Mouse (Mus musculus) CH12F3 (cell line): Measurements from ENCODE around the gene Smtnl1.
"Not testable (repeated sequence)": the region's sequence is repeated elsewhere in the genome, so short reads cannot be mapped to it uniquely, and the experiment has no call there.

Experiments
- in situ Hi-C: fragments of 300-500 bp; cut with MboI; formaldehyde crosslinking; loops from 2 replicates; pipeline ENCODE4 v1.14.3; 2020; ENCODE audit warnings: low sequenced_read_pairs

Smtnl1 gene

GRCm38 (mm10) chr2:84838993-84839980, 16.8 kb upstream of the Smtnl1 start:
- in situ Hi-C loops: no loop called here

- in situ Hi-C loops: no loop called here
Measured at GRCm38 (mm10) chr2:84838593-84838949, 16.1 kb upstream of the Smtnl1 start, which contains the start of gene Slc43a1. Slc43a1 (plus strand) TSS chr2:84838850.

- in situ Hi-C loops: no loop called here
Measured at GRCm38 (mm10) chr2:84837817-84838592, 15.6 kb upstream of the Smtnl1 start.

- in situ Hi-C loops: no loop called here
Measured at GRCm38 (mm10) chr2:84837107-84837506, 14.7 kb upstream of the Smtnl1 start.

- in situ Hi-C loops: no loop called here
Measured at GRCm38 (mm10) chr2:84831666-84832391, 9.4 kb upstream of the Smtnl1 start.

GRCm38 (mm10) chr2:84827283-84827920, 5.0 kb upstream of the Smtnl1 start:
- in situ Hi-C loops: no loop called here

- in situ Hi-C loops: no loop called here
Measured at GRCm38 (mm10) chr2:84826488-84827282, 4.2 kb upstream of the Smtnl1 start, which contains the start of gene Timm10. Timm10 (plus strand) TSS chr2:84826997.

- in situ Hi-C loops: no loop called here
Measured at GRCm38 (mm10) chr2:84823237-84823636, 785 bp upstream of the Smtnl1 start.

- in situ Hi-C loops: no loop called here
Measured at GRCm38 (mm10) chr2:84819861-84820260, 2.6 kb downstream of the Smtnl1 start.

GRCm38 (mm10) chr2:84812676-84813075, 9.8 kb downstream of the Smtnl1 start:
- in situ Hi-C loops: no loop called here

- in situ Hi-C loops: no loop called here
Measured at GRCm38 (mm10) chr2:84811880-84812279, 10.6 kb downstream of the Smtnl1 start.

GRCm38 (mm10) chr2:84810886-84811577, 11.4 kb downstream of the Smtnl1 start:
- in situ Hi-C loops: no loop called here

GRCm38 (mm10) chr2:84810526-84810885, 11.9 kb downstream of the Smtnl1 start:
- in situ Hi-C loops: no loop called here

- in situ Hi-C loops: no loop called here
Measured at GRCm38 (mm10) chr2:84809330-84809729, 13.1 kb downstream of the Smtnl1 start.

GRCm38 (mm10) chr2:84806546-84806945, 15.9 kb downstream of the Smtnl1 start:
- in situ Hi-C loops: no loop called here

- in situ Hi-C loops: no loop called here
Measured at GRCm38 (mm10) chr2:84803963-84804362, 18.5 kb downstream of the Smtnl1 start.

- in situ Hi-C loops: not testable (repeated sequence)
Measured at GRCm38 (mm10) chr2:84801223-84801622, 21.2 kb downstream of the Smtnl1 start.

- in situ Hi-C loops: no loop called here
Measured at GRCm38 (mm10) chr2:84800304-84800703, 22.1 kb downstream of the Smtnl1 start.

GRCm38 (mm10) chr2:84799041-84799561, 23.4 kb downstream of the Smtnl1 start:
- in situ Hi-C loops: no loop called here
